Mouse (Mus musculus) ES-E14 (cell line): ENCODE results near the gene Plxnb3.

Experiments
- CHD2 ChIP-seq: IDR thresholded peaks from 2 replicates; pipeline ENCODE4 v1.6.1; 2014; ENCODE audit warnings: mild to moderate bottlenecking, low read depth, low read length, inconsistent platforms
- HCFC1 ChIP-seq: IDR thresholded peaks from 2 replicates; pipeline ENCODE4 v1.6.1; 2012; ENCODE audit warnings: low read length, inconsistent platforms, borderline replicate concordance; ENCODE audit not compliant: insufficient read depth
- MAFK ChIP-seq: IDR thresholded peaks from 2 replicates; pipeline ENCODE4 v1.6.1; 2014; ENCODE audit warnings: mild to moderate bottlenecking, low read depth, low read length, inconsistent platforms; ENCODE audit not compliant: insufficient read depth
- ZC3H11A ChIP-seq: IDR thresholded peaks from 2 replicates; pipeline ENCODE4 v1.6.1; 2012; ENCODE audit warnings: low read depth, mild to moderate bottlenecking, inconsistent platforms, low read length, borderline replicate concordance
- ZNF384 ChIP-seq: IDR thresholded peaks from 2 replicates; pipeline ENCODE4 v1.6.1; 2012; ENCODE audit warnings: low read depth, low read length, inconsistent platforms

- TF ChIP-seq ZNF384 (no peak), ZC3H11A (no peak), MAFK (no peak), CHD2 (no peak), HCFC1 (no peak)
Measured at GRCm38 (mm10) chrX:73716709-73717545, 40.0 kb upstream of the Plxnb3 start.
